Mouse (Mus musculus): ENCODE measurements around the gene Chd5.

Chd5 gene

GRCm38 (mm10) chr4:152318517-152319234 lies 19.8 kb upstream of the Chd5 start, which contains the start of gene Rnf207:
Gene Rnf207 (minus strand): TSS chr4:152318993.
- WGBS: 7% methylated on average over 26 of the region's 26 CpGs

GRCm38 (mm10) chr4:152321464-152321863 lies 17.0 kb upstream of the Chd5 start:
- 62% methylated on average over 5 of the region's 5 CpGs for WGBS

GRCm38 (mm10) chr4:152324641-152325562 lies 13.5 kb upstream of the Chd5 start:
- 50% methylated on average over 16 of the region's 16 CpGs for WGBS

- under 1% methylated on average over 70 of the region's 70 CpGs for WGBS
Measured at GRCm38 (mm10) chr4:152325574-152326411, 12.7 kb upstream of the Chd5 start, which contains the start of gene Rpl22. Gene Rpl22 (plus strand): TSS chr4:152325742.

- 2% methylated on average over 11 of the region's 11 CpGs for WGBS
Measured at GRCm38 (mm10) chr4:152326543-152326942, 11.9 kb upstream of the Chd5 start.

- 70% methylated on average over 6 of the region's 6 CpGs for WGBS
Measured at GRCm38 (mm10) chr4:152328691-152329090, 9.8 kb upstream of the Chd5 start.

GRCm38 (mm10) chr4:152332952-152333351 lies 5.5 kb upstream of the Chd5 start:
- 4% methylated on average over 2 of the region's 2 CpGs for WGBS

- WGBS: 88% methylated on average over 12 of the region's 12 CpGs
Measured at GRCm38 (mm10) chr4:152333587-152333986, 4.9 kb upstream of the Chd5 start.

GRCm38 (mm10) chr4:152337772-152338171 lies 679 bp upstream of the Chd5 start:
- 40% methylated on average over 6 of the region's 6 CpGs for WGBS

- 3% methylated on average over 26 of the region's 26 CpGs for WGBS
Measured at GRCm38 (mm10) chr4:152339293-152339790, 891 bp downstream of the Chd5 start.

- WGBS: 39% methylated on average over 15 of the region's 15 CpGs
Measured at GRCm38 (mm10) chr4:152340584-152341284, 2.3 kb downstream of the Chd5 start.

- WGBS: 8% methylated on average over 5 of the region's 5 CpGs
Measured at GRCm38 (mm10) chr4:152343296-152343695, 4.8 kb downstream of the Chd5 start.

GRCm38 (mm10) chr4:152344651-152345050 lies 6.2 kb downstream of the Chd5 start:
- 40% methylated on average over 7 of the region's 7 CpGs for WGBS

- 29% methylated on average over 7 of the region's 7 CpGs for WGBS
Measured at GRCm38 (mm10) chr4:152345120-152345889, 6.9 kb downstream of the Chd5 start.

- 7% methylated on average over 17 of the region's 17 CpGs for WGBS
Measured at GRCm38 (mm10) chr4:152349837-152350381, 11.5 kb downstream of the Chd5 start.

GRCm38 (mm10) chr4:152350722-152351421 lies 12.4 kb downstream of the Chd5 start:
- 20% methylated on average over 8 of the region's 8 CpGs for WGBS

- 9% methylated on average over 14 of the region's 14 CpGs for WGBS
Measured at GRCm38 (mm10) chr4:152351422-152352305, 13.2 kb downstream of the Chd5 start.
